Mouse (Mus musculus) thymus, postnatal 0 days (tissue): Measurements from ENCODE around the gene Kif28. TPM values are rescaled to one million over a fixed set of nuclear protein-coding genes. Genes with fewer than 3 reads are reported as not detected.
A peak's percentile ranks its signal among the peaks of the same experiment; 100 is the strongest.
"Not testable (repeated sequence)": the region's sequence is repeated elsewhere in the genome, so short reads cannot be mapped to it uniquely, and the experiment has no call there.

Source experiments
- DNase-seq: peaks from one replicate; pipeline ENCODE4 v3.0.0-alpha.2; 2015; ENCODE audit warnings: low spot score
- polyA plus RNA-seq: library from polyadenylated mRNA; unstranded; fragments of >200 nt; fragmentation: Nextera tagmentation; extraction: Ambion mirVana; gene quantifications from 2 replicates; pipeline ENCODE4 v1.2.1, GENCODE M21; 2015

Gene Kif28
- polyA plus RNA-seq: not detected in 2 replicates

DNA sequence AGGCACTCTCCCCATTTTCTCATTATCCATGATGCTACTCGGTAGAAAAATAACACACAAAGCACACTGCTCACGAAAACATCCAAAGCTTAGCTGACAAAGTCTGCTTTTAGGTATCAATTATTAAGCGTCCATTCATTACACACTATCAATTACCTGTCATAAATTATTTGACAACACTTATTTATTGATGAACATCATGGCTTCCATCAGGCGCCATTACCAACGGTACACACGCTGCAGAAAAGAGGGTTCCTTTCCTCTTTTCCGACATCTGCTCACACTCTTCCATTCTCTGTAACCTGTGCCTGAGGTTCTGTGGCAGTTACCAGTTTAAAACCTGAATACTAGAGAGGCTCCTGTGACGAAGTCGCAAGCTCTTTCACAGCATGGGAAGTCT, at the start of gene Kif28:
TSS of gene Kif28 (minus strand) at position 101 of the 400 bp plus-strand sequence.
- DNase-seq: no peak

DNA sequence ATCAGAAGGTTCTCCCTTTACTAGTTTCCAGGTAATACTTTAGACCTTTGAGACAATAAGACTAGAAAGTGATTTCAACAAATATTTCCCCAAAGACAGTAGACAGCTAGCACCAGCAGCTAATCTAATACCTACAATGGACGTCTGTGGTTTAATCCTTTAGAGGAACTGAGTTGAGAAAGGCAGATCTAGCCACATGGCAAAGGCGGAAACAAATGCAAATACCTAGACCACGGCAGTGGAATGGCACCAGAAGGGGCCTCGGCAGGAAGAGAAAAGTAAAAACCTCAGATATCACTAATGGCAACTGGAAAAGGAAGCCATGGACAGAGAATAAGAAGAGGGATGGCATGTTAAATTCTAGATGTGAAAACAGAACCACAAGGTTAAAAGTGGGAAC, 42.2 kb upstream of the Kif28 start:
- no peak for DNase-seq

DNA sequence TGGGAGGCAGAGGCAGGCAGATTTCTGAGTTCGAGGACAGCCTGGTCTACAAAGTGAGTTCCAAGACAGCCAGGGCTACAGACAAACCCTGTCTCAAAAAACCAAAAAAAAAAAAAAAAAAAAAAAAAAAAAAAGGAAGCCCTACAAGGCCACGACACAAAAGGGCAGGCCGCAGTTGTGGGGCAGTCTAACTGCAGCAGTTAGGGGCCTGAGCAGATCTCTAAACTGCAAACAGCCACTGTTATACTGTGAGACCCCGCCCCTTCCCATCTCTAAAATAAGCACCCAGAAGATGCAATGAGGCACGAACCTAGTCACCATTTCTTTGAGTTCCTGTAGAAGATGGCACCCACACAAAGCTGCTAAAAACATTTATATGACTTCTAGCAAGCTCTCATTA, 40.4 kb upstream of the Kif28 start:
- DNase-seq: no peak

DNA sequence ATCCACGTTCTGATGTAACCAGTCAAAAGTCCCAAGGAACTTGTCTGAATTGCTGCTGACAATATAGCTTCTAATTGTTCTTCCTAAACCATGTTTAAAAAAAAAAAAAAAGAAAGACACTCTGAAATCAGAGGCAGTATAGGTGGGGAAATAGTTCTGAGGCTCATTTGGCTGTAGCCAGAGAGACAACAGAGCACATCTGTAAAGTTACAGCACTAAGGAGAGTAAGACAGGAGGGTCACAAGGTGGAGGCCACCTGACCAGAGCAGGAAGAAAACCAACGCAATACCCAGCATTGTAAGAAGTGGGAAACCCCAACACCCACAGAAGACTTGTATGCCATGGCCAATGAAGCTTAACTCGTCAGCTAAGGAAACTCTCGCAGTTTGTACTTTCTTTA, 39.0 kb upstream of the Kif28 start:
- DNase-seq: no peak

DNA sequence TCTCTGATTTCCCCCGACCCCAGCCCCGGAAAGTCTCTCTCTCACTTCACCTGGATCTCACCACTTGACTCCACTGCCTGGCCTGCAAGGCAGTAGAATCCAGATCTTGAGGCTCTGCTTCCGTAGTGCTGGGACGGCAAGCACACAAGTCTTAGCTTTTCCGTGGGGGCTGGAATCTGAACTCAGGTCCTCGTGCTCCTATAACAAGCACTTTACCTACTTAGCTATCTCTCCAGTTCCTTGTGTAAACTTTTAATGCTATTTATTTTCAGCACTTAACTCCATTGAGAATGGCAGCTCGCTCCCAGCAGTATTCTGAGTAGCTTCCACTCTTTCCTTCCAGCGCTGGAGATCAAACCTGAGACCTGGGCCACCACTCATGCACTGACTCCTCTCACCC, 31.8 kb upstream of the Kif28 start:
- no peak for DNase-seq

DNA sequence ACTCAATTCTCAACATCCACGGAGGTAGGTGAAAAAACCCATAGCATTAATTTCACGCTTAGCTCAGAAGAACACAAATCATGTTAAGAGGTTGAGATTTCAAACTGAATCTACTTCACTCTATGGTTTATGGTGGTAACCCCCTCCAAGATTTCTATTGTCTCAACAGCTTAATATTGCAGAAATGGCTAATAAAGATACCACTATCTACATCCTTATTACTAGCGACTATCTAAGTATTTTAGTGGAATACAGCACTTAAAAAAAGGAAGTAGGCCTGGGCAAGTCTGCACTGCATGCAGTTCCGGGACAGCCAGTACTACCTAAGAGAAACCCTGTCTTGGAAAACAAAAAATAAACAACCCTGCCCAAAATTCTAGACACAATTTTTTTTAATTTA, 15.5 kb upstream of the Kif28 start:
- DNase-seq: no peak

DNA sequence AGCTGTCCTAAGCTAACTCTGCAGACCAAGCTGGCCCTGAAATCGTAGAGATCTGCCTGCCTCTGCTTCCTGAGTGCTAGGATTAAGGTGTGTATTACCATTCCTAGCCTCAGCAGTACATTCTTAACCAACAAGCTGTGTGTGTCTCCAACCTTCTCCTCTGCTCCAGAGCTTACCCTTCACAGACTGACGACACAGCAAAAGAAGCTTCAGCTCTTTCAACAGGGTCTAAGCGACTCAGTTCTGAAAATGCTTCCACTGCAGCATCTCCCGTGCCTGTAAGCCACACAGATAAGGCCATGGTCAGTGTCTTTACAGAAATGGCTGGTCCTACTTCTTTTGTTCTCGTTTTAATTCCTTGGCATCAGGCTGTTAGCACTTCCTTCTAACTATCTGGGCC, 15.0 kb upstream of the Kif28 start:
- no peak for DNase-seq

DNA sequence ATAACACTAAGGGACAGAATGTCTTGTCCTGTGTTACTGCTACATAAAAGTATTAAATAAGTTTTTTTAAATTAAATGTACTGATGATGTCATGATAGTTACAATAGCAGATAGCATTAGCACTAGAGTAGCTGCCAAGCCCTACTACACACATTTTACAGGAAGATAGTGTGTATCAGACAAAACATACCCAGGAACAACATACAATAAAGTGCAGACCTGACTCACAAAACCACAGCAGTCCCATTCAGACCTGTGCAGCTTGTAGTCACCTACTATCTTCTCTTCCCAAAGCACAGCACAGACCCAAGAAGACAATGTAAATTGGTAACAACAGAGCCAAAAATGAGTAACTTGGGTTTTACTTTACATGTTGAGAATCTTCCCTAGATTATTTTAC, 11.4 kb upstream of the Kif28 start:
- DNase-seq: no peak

DNA sequence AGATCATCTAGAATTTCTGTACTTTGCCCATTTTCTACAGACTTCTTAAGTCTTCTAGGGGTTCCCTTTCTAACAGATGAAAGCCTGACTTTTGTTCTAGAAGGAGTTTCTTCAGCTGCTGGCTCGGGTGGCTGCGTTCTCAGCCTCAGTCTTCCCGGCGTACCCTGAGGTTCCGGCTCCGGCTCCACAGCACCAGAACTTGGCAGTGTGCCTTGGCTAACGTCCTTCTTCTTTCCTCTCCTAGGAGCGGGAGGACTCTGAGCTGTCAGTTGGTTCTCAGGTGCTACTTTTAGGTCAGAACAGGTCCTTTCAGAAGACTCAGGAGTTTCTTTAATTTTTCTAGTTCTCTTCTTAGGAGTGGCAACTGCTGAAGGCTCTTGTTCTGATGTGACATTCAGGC, 7.9 kb upstream of the Kif28 start:
- DNase-seq: no peak

DNA sequence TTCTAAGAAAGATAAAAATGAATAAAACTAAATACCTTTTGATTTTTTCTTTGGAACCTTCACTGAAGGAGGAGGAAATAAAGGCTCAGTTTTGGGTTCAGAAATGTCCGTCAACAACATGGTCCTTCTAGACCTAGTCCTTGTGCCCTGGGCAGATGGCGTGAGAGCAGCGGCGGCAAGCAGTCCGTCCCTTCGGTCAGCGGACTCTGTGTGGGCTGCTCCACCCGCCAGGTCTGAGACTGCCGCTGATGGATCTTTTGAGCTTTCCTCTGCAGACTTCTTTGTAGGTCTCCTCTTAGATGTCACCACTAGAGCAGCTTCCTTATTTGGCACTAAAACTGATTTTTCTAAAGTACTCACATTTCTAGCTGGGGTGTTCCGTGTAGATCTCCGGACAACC, 7.2 kb upstream of the Kif28 start:
- no peak for DNase-seq

DNA sequence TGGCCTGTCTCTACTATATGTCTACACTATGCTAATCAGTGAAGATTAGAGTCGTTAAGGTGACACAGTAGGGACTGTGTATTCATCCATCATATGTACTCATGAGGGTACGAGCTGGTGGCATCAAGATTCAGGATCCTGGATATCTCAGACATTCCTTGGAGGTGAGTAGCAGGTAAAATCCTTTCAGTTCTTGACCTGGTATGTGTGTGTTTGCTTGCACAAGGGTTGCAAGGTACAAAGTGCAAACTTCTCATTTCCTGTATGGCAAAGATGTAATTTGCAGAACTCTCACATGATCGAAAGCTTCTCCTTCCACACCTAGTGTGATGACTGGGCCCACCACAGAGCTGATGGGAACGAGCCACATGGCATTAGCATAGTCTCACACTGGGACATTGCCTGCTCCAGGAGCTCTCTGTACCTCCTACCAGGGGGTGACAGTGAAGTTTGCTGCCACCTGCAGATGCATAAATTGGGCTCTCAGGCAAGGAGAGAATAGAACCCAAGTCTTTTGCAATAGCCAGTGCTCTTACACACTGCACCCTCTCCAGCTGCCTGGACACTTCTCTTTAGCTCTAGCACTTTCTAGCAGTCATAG, 1.4 kb downstream of the Kif28 start:
- no peak for DNase-seq

DNA sequence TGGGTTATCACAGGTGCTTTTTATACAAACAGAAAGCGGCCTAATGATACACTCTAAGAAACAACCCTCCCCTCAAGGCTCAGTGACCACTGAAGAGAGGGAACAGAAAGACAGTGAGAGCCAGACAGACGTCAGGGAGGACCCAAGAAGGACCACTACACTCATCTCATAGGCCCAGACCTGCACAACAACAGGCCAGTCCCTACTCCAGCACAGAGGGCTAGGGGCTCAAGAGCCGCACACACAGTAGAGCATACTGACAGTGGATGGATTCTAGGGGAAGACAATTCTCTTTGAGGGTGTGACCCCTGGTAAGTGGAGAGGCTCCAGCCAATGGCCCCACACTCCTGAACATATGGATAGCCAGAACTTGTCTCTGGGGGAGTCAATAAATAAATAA, 8.6 kb downstream of the Kif28 start:
- DNase-seq: no peak

DNA sequence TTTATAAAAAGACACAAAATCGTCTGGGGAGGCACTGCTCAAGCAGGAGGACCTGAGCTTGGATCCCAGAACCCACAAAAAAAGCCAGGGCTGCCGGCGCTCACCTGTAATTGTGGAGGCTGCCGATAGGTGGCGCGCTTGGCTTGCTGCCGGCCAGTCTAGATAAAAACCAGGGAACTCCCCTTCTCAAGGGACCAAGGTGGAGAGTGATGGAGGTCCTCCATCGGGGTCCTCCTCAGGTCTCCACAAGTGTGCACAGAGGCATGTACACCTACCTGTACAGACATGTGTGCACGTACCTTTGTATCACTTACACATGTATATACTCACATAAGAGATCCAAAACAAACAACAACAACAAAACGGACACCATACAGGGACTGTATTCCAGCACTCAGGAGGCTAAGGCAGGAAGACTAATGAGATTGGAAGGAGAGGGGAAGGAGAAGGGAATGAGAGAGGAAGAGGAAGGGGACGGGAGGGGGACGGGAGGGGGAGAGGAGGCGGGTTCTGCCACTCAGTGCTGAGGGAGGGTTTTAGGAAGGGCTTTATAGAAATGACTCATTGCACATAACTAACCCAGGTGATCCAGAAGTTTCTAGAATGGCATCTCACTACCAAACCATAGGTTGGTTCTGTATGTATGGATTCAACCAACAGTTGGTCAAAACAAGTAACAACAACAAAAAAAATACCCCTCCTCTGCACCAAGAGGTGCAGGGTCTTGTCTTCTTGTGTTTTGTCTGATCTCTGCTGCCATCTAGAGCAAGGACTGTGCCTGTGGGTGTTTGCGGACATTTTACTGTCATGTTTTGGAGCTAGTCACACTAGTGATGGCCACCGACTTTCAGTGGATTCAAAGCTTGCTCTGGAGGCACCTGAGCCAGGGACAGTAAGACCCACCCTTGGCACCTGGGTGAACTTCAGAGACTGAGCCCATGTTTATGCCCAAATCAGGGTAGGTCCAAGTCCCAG, 10.3 kb downstream of the Kif28 start:
- peak; percentile 55 for DNase-seq

DNA sequence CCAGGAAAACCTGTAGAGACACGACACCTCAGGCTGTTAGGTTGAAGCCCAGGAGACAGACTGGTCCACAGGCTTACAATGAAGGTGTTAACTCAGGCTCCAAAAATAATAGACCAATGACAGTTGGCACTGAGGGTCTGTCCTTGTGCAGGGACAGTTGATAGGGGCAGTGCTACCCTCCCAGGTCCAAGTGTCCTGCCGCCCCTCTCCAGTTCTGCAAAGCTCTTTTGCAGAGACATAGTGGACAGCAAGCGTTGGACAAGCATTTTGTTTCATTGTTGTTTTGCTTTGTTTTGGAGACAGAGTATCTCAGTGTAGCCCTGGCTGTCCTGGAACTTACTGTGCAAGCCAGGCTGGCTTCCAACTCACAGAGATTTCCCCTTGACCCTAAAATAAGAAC, 13.7 kb downstream of the Kif28 start:
- DNase-seq: no peak

DNA sequence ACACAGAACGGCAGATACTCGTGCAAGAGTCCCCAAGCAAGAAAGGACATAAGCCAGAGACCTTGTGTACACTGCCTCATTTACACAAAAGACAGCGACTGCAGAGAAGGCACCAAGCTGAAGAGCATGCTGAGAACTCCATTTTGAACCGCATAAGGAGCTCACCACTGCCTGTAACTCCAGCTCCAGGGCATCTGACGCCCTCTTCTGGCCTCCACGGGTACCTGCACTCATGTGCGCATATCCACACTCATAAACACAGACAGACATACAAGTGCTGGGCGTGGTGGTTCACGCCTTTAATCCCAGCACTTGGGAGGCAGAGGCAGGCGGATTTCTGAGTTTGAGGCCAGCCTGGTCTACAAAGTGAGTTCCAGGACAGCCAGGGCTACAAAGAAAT, 16.4 kb downstream of the Kif28 start:
- DNase-seq: no peak

DNA sequence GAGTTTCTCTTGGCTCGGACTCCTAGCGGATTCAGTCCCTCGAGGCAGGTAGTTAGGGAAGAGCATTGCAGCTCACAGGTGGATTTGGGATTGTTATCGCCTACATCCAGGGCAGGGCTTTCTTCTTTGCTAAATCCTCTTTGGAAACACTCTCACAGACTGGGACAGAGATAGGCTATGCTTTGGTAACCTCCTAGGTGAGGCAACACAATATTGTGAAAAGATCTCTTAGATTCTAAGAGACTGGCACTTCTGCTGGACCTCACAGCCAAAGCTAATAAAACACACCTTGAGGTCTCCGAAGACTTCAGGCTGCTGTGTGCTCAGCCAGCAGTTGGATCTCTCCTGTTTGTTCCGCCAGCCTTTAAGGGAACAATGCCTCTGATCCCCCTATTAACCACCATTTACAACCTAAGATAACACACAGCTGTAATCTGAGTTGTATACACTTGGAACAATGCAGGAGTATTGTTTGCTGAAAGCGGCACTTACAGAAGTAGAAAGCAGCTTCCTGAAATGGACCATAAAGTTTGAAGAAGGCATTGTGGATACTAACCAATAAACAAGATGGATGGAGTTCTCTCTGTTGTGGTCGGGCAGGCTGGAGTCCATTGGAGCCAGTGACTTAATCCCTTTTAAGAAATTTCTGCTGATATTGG, 22.1 kb downstream of the Kif28 start:
- DNase-seq: no peak

DNA sequence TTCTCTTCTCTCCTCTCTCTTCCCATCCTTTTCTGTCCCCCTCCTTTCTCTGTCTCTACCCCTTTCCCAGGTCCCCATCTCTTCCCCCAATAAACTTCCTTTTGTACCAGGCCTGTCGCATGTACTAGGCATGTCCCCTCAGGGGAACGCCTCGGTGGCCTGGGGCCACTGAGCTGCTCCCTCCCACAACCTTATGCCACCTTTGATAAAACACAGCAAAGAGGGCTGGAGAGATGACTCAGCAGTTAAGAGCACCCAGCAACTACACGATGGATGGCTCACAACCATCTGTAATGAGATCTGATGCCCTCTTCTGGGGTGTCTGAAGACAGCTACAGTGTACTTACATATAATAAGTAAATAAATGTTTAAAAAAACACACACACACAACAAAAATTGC, 29.3 kb downstream of the Kif28 start:
- no peak for DNase-seq

DNA sequence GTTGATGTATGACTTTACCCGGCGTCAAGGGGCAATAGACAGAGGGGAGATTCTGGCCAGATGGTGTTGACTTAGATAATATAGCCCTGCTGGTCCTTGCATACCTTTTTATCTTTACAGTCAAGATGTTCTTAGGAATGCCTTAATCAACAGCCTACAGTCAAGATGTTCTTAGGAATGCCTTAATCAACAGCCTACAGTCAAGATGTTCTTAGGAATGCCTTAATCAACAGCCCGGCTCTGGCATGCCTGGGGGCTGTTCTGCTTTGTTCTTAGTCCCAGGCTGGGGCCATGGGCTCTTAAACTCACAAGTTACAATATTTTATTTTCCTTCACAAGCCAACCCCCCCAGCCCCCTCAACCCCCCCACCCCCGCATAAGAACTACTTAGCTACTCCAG, 29.8 kb downstream of the Kif28 start:
- DNase-seq: not testable (repeated sequence)

DNA sequence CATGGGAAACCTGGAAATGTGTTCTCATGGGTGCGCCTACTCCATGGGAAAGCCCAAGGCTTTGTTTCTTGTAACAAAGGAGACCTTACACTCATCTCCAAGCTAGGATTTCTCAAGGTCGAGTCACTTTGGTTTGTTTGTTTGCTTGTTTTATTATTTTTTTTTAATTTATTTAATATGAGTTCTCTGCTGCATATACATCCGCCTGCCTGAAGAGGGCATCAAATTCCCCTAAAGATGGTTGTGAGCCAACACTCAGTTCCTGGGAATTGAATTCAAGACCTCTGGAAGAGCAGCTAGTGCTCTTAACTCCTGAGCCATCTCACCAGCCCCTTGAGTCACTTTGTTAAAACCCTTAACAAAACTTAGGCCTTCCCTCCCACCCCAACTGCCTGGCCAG, 31.7 kb downstream of the Kif28 start:
- DNase-seq: no peak

DNA sequence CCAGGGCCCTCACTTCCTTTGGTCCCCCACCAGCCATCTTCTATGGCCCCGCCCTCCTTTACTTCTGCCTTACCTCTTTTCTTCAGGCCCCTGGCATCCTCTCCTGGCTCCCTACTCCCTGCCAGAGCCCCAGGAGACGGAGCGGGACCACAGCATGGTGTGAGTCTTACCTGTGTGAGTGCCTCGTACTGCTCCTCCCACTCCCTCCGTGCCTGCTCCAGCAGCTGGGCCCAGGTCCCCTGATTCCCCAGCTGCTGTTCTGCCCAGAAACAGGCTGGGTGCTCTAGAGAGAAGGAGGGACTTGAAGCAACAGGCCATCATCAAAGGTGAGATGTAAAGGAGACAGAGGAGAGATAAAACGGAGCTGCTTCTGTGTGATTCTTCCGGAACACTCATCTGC, 32.4 kb downstream of the Kif28 start:
- DNase-seq: no peak

DNA sequence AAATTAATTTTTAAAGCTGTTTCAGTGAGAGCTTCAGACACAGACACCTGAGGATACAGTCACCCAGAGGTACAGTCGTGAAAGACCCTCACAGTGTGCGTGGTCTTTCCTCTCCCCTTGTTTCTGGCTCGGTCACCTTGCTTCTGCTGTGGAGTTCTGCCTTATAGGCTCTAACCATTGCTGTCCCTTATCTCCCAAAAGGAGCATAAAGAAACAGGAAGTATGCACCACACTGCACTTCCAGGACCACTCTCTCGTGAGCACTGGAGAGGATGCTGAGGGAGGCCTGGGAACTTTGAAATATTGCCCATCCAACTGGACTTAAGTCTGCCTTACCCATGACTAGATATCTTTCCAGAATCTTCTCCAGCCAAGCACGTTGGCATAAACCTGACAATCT, 34.3 kb downstream of the Kif28 start:
- no peak for DNase-seq

DNA sequence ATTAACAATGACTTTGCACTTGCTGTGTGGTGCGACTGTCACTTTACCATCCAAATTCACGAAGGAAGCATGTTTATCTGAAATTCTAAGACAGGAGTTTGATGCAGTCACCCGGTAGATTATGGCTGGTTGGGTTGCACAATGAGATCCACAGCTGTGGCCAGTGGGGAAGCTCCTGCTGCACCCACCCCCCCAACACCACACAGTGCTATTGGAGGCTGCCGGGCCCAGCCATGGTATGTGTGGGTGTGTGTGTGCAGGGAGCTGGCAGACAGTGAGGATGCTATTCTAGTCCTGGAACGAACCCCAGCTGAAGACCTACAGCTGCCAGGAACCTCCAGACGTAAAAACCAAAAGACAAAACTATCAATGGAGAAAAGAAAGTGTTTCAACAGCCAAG, 35.7 kb downstream of the Kif28 start:
- no peak for DNase-seq
